Mouse (Mus musculus) heart, embryonic 15.5 days (tissue): ENCODE results near the gene Stat6. TPM values are rescaled to one million over a fixed set of nuclear protein-coding genes. Genes with fewer than 3 reads are reported as not detected.

Experiments
- ATAC-seq: fragments of 200-750 bp; cut with Nextera tagmentation; replicated peaks from 2 replicates; pipeline ENCODE4 v1.8.0; 2017; ENCODE audit warnings: low read depth, moderate TSS enrichment; ENCODE audit not compliant: insufficient number of reproducible peaks, insufficient read depth, low FRiP score
- H3K27ac ChIP-seq: fragments of 300-500 bp; sonication (generic); 2 replicates; pipeline ENCODE4 v1.5.1; 2015; ENCODE audit warnings: mild to moderate bottlenecking, inconsistent platforms
- H3K27me3 ChIP-seq: fragments of 300-500 bp; sonication (generic); 2 replicates; pipeline ENCODE4 v1.6.1; 2015; ENCODE audit warnings: inconsistent platforms
- H3K36me3 ChIP-seq: fragments of 300-500 bp; sonication (generic); 2 replicates; pipeline ENCODE4 v1.6.1; 2015; ENCODE audit warnings: mild to moderate bottlenecking, inconsistent platforms
- H3K4me1 ChIP-seq: fragments of 300-500 bp; sonication (generic); replicated peaks from 2 replicates; pipeline ENCODE4 v1.6.1; 2015; ENCODE audit warnings: inconsistent platforms
- H3K4me2 ChIP-seq: fragments of 300-500 bp; sonication (generic); 2 replicates; pipeline ENCODE4 v1.6.1; 2015; ENCODE audit warnings: inconsistent platforms, mild to moderate bottlenecking, moderate library complexity
- H3K4me3 ChIP-seq: fragments of 300-500 bp; sonication (generic); 2 replicates; pipeline ENCODE4 v1.5.1; 2015; ENCODE audit warnings: mild to moderate bottlenecking, inconsistent platforms
- H3K9ac ChIP-seq: fragments of 300-500 bp; sonication (generic); 2 replicates; pipeline ENCODE4 v1.6.1; 2015; ENCODE audit warnings: mild to moderate bottlenecking, inconsistent platforms
- H3K9me3 ChIP-seq: fragments of 300-500 bp; sonication (generic); replicated peaks from 2 replicates; pipeline ENCODE4 v1.6.1; 2016; ENCODE audit warnings: inconsistent platforms
- WGBS: fragments of 180-500 bp; shearing (Covaris S2); methylation state at CpG from one replicate; pipeline ENCODE4 v1.1.7; 2015; ENCODE audit warnings: mixed read lengths; 5-methylcytosine and 5-hydroxymethylcytosine counted together
- polyA plus RNA-seq: library from polyadenylated mRNA; unstranded; fragments of >200 nt; fragmentation: Nextera tagmentation; extraction: Ambion mirVana; gene quantifications from 2 replicates; pipeline ENCODE4 v1.2.1, GENCODE M21; 2015

The Stat6 gene
- 26.2 and 33.5 TPM in 2 replicates for polyA plus RNA-seq

GRCm38 (mm10) chr10:127642772-127643552 is at the start of gene Stat6:
Gene Stat6 (plus strand): TSS chr10:127642986.
- H3K36me3 ChIP-seq = peaks cover 6% of the 10 kb centered on the region; the same call in 1 of the 2 replicates
- H3K9me3 ChIP-seq = no peaks in the 10 kb centered on the region
- H3K4me1 ChIP-seq = peaks cover 20% of the 10 kb centered on the region
- peak within 1 kb of the TSS; percentile 96 for H3K27ac ChIP-seq
- H3K9ac ChIP-seq = peak within 1 kb of the TSS; percentile 77
- peak within 1 kb of the TSS; percentile 72 for H3K4me3 ChIP-seq
- H3K4me2 ChIP-seq = peak within 1 kb of the TSS; percentile 89
- no peaks in the 10 kb centered on the region for H3K27me3 ChIP-seq
- ATAC-seq = peak; percentile 56
- 2% methylated on average over 37 of the region's 37 CpGs for WGBS

GRCm38 (mm10) chr10:127594405-127594804 is 48.4 kb upstream of the Stat6 start:
- WGBS = 56% methylated on average over 8 of the region's 8 CpGs
- H3K27me3 ChIP-seq = no peaks in the 10 kb centered on the region
- ATAC-seq = no peak
- H3K4me1 ChIP-seq = peaks cover 66% of the 10 kb centered on the region
- no peak overlapping the region for H3K9ac ChIP-seq
- 0 out of 2 replicates have a peak overlapping the region, but pooled peaks have one; percentile 10 for H3K27ac ChIP-seq
- no peak overlapping the region for H3K4me3 ChIP-seq
- no peak overlapping the region for H3K4me2 ChIP-seq
- peaks cover under 1% of the 10 kb centered on the region; the same call in 1 of the 2 replicates for H3K36me3 ChIP-seq
- H3K9me3 ChIP-seq = no peaks in the 10 kb centered on the region

- Histone ChIP-seq H3K9me3 (no peaks in the 10 kb centered on the region), H3K27me3 (no peaks in the 10 kb centered on the region), H3K9ac (no peak overlapping the region), H3K4me1 (peaks cover 73% of the 10 kb centered on the region), H3K4me3 (no peak overlapping the region), H3K27ac (0 out of 2 replicates have a peak overlapping the region, but pooled peaks have one; percentile 15), H3K36me3 (no peaks in the 10 kb centered on the region), H3K4me2 (no peak overlapping the region)
- ATAC-seq = no peak
- WGBS = 72% methylated on average over 30 of the region's 30 CpGs
Observed at GRCm38 (mm10) chr10:127594930-127595715, 47.7 kb upstream of the Stat6 start.

GRCm38 (mm10) chr10:127596321-127596941 is 46.4 kb upstream of the Stat6 start:
- H3K4me3 ChIP-seq = no peak overlapping the region
- H3K4me2 ChIP-seq = 0 out of 2 replicates have a peak overlapping the region, but pooled peaks have one; percentile 1
- peak overlapping the region; percentile 71 for H3K27ac ChIP-seq
- no peaks in the 10 kb centered on the region for H3K27me3 ChIP-seq
- ATAC-seq = no peak
- no peaks in the 10 kb centered on the region for H3K36me3 ChIP-seq
- H3K9ac ChIP-seq = no peak overlapping the region
- no peaks in the 10 kb centered on the region for H3K9me3 ChIP-seq
- H3K4me1 ChIP-seq = peaks cover 76% of the 10 kb centered on the region
- WGBS = 19% methylated on average over 7 of the region's 7 CpGs

GRCm38 (mm10) chr10:127597311-127597901 is 45.4 kb upstream of the Stat6 start:
- H3K4me1 ChIP-seq = peaks cover 70% of the 10 kb centered on the region
- H3K4me2 ChIP-seq = no peak overlapping the region
- H3K9ac ChIP-seq = no peak overlapping the region
- H3K27ac ChIP-seq = peak overlapping the region; percentile 71
- no peak overlapping the region for H3K4me3 ChIP-seq
- H3K27me3 ChIP-seq = no peaks in the 10 kb centered on the region
- H3K36me3 ChIP-seq = no peaks in the 10 kb centered on the region
- ATAC-seq = 0 out of 2 replicates have a peak, but pooled peaks have one; percentile 5
- no peaks in the 10 kb centered on the region for H3K9me3 ChIP-seq
- 67% methylated on average over 5 of the region's 5 CpGs for WGBS

- Histone ChIP-seq H3K4me1 (peaks cover 71% of the 10 kb centered on the region), H3K4me2 (no peak overlapping the region), H3K9me3 (no peaks in the 10 kb centered on the region), H3K9ac (no peak overlapping the region), H3K27me3 (no peaks in the 10 kb centered on the region), H3K36me3 (no peaks in the 10 kb centered on the region), H3K4me3 (no peak overlapping the region), H3K27ac (no peak overlapping the region)
- WGBS = 61% methylated on average over 8 of the region's 8 CpGs
- ATAC-seq = no peak
Observed at GRCm38 (mm10) chr10:127598607-127599006, 44.2 kb upstream of the Stat6 start.

GRCm38 (mm10) chr10:127599252-127599651 is 43.5 kb upstream of the Stat6 start:
- no peak overlapping the region for H3K9ac ChIP-seq
- no peaks in the 10 kb centered on the region for H3K9me3 ChIP-seq
- H3K4me2 ChIP-seq = no peak overlapping the region
- H3K36me3 ChIP-seq = no peaks in the 10 kb centered on the region
- H3K27ac ChIP-seq = peak overlapping the region; percentile 71
- no peaks in the 10 kb centered on the region for H3K27me3 ChIP-seq
- 75% methylated on average over 11 of the region's 11 CpGs for WGBS
- ATAC-seq = no peak
- H3K4me3 ChIP-seq = no peak overlapping the region
- peaks cover 75% of the 10 kb centered on the region for H3K4me1 ChIP-seq

GRCm38 (mm10) chr10:127599779-127600541 is 42.8 kb upstream of the Stat6 start:
- peak overlapping the region; percentile 71 for H3K27ac ChIP-seq
- peaks cover 75% of the 10 kb centered on the region for H3K4me1 ChIP-seq
- H3K4me3 ChIP-seq = no peak overlapping the region
- peak; percentile 20; the same call in 1 of the 2 replicates for ATAC-seq
- H3K9me3 ChIP-seq = no peaks in the 10 kb centered on the region
- no peaks in the 10 kb centered on the region for H3K36me3 ChIP-seq
- no peaks in the 10 kb centered on the region for H3K27me3 ChIP-seq
- 46% methylated on average over 17 of the region's 17 CpGs for WGBS
- no peak overlapping the region for H3K4me2 ChIP-seq
- H3K9ac ChIP-seq = no peak overlapping the region

- ATAC-seq = no peak
- H3K9me3 ChIP-seq = no peaks in the 10 kb centered on the region
- no peak overlapping the region for H3K4me3 ChIP-seq
- no peak overlapping the region for H3K27ac ChIP-seq
- H3K4me2 ChIP-seq = no peak overlapping the region
- 91% methylated on average over 6 of the region's 6 CpGs for WGBS
- H3K27me3 ChIP-seq = no peaks in the 10 kb centered on the region
- no peaks in the 10 kb centered on the region; the same call in 1 of the 2 replicates for H3K36me3 ChIP-seq
- peaks cover 61% of the 10 kb centered on the region for H3K4me1 ChIP-seq
- H3K9ac ChIP-seq = no peak overlapping the region
Observed at GRCm38 (mm10) chr10:127602194-127602593, 40.6 kb upstream of the Stat6 start.
